Mouse (Mus musculus) spleen, adult 2 months (tissue): ENCODE data around the gene Map3k12.

Experiments
- CTCF ChIP-seq: fragments of 200-500 bp; IDR thresholded peaks from 2 replicates; pipeline ENCODE4 v1.5.1; 2011; ENCODE audit warnings: mild to moderate bottlenecking, inconsistent platforms; ENCODE audit not compliant: insufficient read depth, insufficient read length, insufficient replicate concordance; ENCODE audit errors: extremely low read depth
- POLR2A ChIP-seq: fragments of 200-500 bp; IDR thresholded peaks from 2 replicates; pipeline ENCODE4 v1.6.1; 2011; ENCODE audit warnings: low read depth, low read length, inconsistent platforms

DNA sequence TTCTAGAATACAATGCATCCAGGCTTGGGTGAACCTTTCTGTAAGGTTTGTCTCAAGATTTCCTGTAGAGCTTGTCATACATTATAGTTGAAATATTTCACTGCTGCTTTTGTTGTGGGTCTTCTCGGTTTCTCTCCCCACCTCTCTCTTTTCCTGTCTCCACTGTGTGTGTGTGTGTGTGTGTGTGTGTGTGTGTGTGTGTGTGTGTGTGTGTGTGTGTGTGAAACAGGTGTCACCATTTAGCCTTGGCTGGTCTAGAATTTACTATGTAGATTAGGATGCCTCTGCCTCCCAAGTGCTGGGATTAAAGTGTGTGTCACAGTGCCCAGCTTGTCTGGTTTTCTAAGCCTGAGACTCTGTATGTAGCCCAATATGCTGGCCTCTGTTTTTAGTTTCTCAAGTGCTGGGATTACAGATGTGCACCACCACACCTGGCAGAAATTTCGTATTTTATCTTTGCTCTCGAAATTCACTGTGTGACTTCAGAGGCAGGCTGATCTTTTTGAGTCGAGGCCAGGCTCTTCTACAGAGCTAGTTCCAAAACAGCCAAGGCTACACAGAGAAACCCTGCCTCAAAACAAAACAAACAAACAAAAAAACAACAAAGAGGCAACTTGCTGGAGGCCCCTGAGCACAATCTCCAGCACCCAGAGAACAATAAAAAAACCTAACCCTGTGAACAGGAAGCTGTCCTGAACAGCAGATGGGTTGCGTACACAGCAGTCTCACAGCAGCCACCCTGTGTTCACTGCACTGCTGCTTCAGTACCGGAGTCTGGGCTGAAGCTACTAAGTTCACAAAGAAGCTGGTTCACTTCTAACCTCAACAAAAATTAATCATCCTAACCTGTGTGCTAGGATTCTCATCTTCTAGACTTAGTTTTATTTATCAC, 9.5 kb upstream of the Map3k12 start:
- TF ChIP-seq CTCF = no peak
- TF ChIP-seq POLR2A = no peak
